Mouse (Mus musculus) testis, postnatal 14 days (tissue): Measurements from ENCODE around the gene Olfr1404.
"Not testable (repeated sequence)": the region's sequence is repeated elsewhere in the genome, so short reads cannot be mapped to it uniquely, and the experiment has no call there.

Experiments used
- DNase-seq: peaks from one replicate; pipeline ENCODE4 v3.0.0; 2021; ENCODE audit warnings: low spot score

Olfr1404 gene

DNA sequence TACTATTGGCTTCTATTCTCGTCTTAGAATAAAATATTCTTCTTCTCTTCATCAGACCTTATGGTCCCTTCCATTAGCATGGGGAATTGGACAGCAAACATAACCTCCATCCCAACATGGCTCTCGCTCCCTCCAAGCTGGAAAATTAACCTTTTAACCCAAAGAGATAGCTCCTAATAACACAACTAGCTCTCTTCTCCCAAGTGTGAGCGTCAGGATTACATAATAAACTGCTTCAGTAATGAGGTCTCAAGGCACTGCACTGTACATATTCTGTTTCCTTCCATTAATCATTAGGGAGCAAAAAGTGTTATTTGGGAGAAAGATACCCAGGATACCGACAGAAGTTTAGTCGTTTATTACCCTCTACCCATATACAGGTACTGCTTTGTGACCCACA is at the start of gene Olfr1404:
Olfr1404 (plus strand) TSS at position 301 of the 400 bp plus-strand sequence.
- DNase-seq: no peak

DNA sequence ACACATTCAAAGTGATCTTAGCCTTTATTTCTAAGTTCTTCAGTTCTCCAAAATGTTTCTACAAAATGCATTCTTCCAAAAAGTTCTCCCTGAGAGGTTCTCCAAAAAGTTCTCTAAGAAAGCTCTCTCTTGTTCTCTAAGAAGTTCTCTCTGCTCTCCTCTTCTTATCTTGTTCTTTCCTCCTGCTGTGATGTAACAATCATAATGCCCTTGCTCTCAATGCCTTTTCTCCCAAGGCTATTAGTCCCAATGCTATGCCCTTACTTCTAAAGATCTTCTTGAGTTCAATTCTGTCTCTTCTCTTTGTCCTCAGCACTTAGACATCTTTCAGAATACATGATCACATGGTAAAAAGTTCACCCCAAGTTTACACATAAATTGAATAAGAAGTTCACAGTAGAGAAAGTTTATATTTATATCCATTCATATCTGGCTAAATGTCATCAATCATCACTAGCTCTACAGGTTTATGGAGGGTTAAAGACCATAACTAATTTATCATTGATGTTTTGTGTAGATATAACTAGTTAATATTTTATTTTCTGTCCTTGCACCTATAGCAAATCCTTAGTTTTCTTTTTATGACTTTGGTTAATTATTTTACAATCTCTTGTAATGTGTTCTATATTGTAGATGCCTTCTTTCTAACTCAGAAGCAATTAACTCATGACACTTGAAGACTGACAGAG is 37.9 kb upstream of the Olfr1404 start:
- no peak for DNase-seq

DNA sequence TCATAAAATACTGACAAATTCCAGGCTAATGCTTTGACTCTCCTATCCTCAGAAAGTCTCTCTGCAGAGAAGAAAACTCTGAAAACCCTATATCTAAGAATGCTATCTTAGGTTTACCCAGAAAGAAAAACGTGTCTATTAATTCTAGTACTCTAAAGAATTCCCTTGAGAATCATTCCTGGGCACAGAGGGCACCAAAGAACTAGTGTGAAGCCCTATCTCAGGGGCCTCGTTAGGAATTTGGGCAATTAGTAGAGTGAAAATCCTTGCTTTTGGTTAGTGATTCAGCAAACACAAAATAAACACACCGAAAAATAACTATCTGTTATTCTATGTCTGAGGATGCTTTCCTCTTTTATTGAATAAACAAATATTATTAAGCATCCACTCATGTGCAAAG is 21.7 kb upstream of the Olfr1404 start, which contains the start of gene Olfr1406:
Olfr1406 (minus strand) TSS at position 101 of the 400 bp plus-strand sequence.
- no peak for DNase-seq

DNA sequence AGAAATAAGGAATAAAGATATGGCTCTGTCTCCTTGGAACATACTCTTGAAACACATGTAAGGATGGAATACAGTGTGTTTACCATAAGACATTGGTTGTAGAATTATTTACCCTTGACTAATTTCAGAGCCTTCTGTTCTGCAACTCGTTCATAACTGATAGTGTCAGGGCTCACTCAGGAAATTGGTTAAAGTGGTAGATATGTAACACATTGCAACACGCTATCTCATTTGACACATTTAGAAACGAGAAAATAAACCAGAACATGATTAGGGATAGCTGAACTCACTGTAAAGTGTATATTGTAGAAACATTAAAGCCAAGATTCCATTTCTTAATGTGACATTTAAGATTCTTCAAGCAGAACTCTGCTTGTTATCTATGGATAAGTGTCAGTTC is 20.1 kb upstream of the Olfr1404 start:
- no peak for DNase-seq

DNA sequence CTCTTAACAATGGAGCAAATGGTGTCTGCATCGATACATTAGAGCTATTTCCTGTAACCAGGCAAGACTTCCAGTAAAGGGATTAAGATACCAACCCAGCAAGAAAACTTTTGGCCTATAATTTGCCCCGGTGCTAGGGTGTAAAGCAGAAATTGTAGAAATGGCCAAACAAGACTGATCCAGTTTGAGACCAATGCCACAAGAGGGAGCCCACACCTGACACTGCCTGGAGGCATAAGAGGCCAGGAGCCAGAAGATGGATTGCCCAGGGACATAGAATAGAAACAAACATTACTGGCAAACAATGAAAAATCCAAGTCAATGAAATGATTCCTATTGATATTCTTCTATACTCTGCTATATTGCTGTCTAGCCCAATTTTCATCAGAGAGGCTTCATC is 15.8 kb upstream of the Olfr1404 start:
- DNase-seq: no peak

DNA sequence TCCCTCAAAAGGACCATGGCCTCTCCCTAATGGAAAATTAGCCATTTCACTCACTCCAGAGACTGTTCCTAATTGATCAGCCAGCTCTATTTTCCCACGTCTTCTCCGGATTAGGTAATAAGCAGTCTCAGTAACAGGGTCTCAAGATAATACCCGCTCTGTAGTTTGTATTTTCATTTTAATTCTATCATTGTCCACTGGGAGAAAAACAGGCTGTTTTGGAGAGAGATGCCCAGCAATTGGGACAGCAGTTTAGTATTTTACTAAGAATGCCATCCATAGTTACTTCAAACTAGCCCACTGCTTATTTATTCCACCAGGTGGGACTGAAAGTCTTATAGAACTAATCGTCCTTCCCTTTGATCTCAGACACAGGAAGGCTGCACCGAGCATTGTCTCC is 14.7 kb upstream of the Olfr1404 start, which contains the start of gene Olfr218:
Olfr218 (plus strand) TSS at position 301 of the 400 bp plus-strand sequence.
- DNase-seq: no peak

DNA sequence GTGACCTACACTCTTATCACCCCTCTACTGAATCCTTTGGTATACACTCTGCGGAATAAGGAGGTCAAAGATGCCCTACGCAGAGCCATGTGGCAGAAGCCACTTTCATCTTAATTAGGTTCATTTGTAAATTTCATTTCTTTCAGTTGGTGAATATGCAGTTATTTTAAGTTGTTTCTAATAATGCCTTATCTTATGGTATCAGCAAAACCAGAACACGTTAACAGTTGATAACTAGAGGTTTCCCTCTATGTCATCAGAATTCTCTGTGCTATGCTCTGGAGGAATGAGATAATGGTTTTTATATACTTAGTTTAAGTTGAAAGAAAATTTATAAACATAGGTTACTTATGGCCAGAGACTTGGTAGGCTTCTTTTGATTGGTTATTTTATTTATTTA is 4.3 kb downstream of the Olfr1404 start:
- no peak for DNase-seq

DNA sequence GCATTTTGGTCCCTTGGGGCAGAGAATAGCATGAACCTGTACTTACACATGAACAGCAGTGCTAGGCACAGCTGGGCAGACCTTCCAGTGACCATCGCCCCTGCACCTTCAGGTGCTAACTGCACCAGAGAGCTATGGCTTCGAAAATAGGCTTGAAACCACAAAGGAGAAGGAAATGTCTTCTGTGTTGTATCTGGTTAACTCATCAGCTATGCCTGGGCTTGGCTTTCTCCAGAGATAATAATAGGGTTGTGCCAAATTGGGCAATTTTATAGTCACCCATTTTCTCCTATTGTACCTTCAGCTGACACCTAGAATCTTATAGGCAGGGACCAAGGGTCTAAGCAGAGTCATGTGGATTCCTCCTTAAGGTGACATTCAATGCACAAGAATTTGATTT is 14.9 kb downstream of the Olfr1404 start, which contains the start of gene Fcer1a:
Fcer1a (minus strand) TSS at position 134 of the 400 bp plus-strand sequence.
- DNase-seq: no peak

DNA sequence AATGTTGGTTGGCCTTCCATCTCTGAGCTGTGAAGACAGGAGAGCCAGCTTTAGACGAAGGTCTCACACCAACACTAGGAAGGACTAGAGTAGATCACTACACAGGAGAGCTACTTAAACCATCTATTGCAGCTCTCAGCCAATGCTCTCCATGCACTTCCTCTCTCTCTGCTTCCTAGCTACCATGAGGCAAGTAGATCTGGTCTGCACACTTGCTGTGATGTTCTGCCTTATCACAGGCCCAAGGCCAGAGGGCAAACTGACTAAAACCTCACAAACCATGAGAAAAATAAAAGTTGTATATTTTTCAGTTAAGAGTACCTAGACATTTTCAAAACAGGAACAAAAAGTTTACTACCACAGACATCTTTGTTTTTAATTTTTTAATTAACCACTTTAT is 24.8 kb downstream of the Olfr1404 start:
- not testable (repeated sequence) for DNase-seq

DNA sequence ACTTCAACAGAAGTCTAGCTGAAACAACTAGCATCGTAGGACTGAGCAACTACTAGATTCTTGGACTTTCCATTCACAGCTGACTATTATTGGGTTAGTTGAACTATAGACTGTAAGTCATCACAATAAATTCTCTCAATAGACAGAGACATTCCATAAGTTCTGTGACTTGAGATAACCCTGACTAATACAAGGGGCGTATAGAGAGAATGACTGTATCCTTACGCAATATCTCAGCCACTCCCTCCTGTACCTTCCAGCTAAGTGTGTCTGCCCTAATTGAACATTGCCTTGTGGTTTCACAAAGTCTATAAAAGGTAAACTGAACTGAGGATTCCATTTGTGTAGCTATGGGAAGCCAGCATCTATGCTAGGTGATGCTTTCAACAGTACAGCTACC is 37.7 kb downstream of the Olfr1404 start:
- no peak for DNase-seq

DNA sequence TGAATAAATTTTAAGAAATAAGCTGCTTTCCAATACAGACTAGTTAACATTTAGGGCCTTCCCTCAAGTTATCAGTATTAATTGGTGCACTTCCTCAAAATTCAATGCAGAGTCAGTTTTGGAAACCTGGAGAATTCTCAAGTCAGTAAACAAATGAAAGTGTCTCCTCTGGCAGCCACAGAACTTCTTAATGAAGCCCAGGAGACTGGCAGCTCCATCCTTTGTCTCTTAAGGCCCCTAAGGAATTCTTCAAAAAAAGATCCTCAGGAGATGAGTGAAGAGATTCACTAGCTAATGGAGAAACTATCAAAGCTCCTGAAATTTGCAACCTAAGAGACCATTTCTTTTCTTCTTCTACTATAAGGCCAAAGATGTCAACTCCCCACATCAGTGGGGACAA is 53.5 kb downstream of the Olfr1404 start, which contains the start of gene Olfr418:
Olfr418 (plus strand) TSS at position 301 of the 400 bp plus-strand sequence.
- DNase-seq: no peak
